Mouse (Mus musculus) embryonic facial prominence, embryonic 10.5 days (tissue): ENCODE measurements at regions not wholly inside any gene's neighbourhood (a gene's known extent, or its start where the extent isn't known, plus 50 kb on each side); places are given as distances from the start of the nearest gene placed in this dataset.

Experiments used
- DNase-seq: peaks from one replicate; pipeline ENCODE4 v3.0.0-alpha.2; 2017; ENCODE audit warnings: low spot score
- H3K27ac ChIP-seq: fragments of 300-500 bp; sonication (generic); replicated peaks from 2 replicates; pipeline ENCODE4 v1.5.1; 2016; ENCODE audit warnings: mild to moderate bottlenecking
- H3K27me3 ChIP-seq: fragments of 300-500 bp; sonication (generic); replicated peaks from 2 replicates; pipeline ENCODE4 v1.6.1; 2016; ENCODE audit warnings: low read depth, mild to moderate bottlenecking; ENCODE audit not compliant: poor library complexity, severe bottlenecking
- H3K36me3 ChIP-seq: fragments of 300-500 bp; sonication (generic); replicated peaks from 2 replicates; pipeline ENCODE4 v1.6.1; 2016; ENCODE audit warnings: mild to moderate bottlenecking, moderate library complexity
- H3K4me1 ChIP-seq: fragments of 300-500 bp; sonication (generic); 2 replicates; pipeline ENCODE4 v1.6.1; 2016
- H3K4me3 ChIP-seq: fragments of 300-500 bp; sonication (generic); 2 replicates; pipeline ENCODE4 v1.5.1; 2016; ENCODE audit warnings: mild to moderate bottlenecking, moderate library complexity
- H3K9me3 ChIP-seq: fragments of 300-500 bp; sonication (generic); 2 replicates; pipeline ENCODE4 v1.6.1; 2016; ENCODE audit warnings: mild to moderate bottlenecking
- WGBS: fragments of 180-500 bp; shearing (Covaris S2); methylation state at CpG from one replicate; pipeline ENCODE4 v1.1.7; 2016; 5-methylcytosine and 5-hydroxymethylcytosine counted together

GRCm38 (mm10) chr3:148644924-148645323, 345.4 kb downstream of the Adgrl2 start:
- H3K4me3 ChIP-seq: no peak overlapping the region
- no peaks in the 10 kb centered on the region for H3K9me3 ChIP-seq
- WGBS: 88% methylated on average over 5 of the region's 5 CpGs
- no peaks in the 10 kb centered on the region for H3K4me1 ChIP-seq
- H3K27me3 ChIP-seq: no peaks in the 10 kb centered on the region
- DNase-seq: no peak
- no peak overlapping the region for H3K27ac ChIP-seq
- H3K36me3 ChIP-seq: no peaks in the 10 kb centered on the region

GRCm38 (mm10) chr3:148641581-148641980, 348.8 kb downstream of the Adgrl2 start:
- Histone ChIP-seq H3K4me3 (no peak overlapping the region), H3K27ac (no peak overlapping the region), H3K36me3 (no peaks in the 10 kb centered on the region), H3K4me1 (no peaks in the 10 kb centered on the region), H3K27me3 (no peaks in the 10 kb centered on the region), H3K9me3 (peaks cover 3% of the 10 kb centered on the region; the same call in 1 of the 2 replicates)
- WGBS: 74% methylated on average over 3 of the region's 3 CpGs
- no peak for DNase-seq

GRCm38 (mm10) chr3:148640680-148641101, 349.7 kb downstream of the Adgrl2 start:
- 73% methylated on average over 3 of the region's 3 CpGs for WGBS
- H3K4me3 ChIP-seq: no peak overlapping the region
- H3K9me3 ChIP-seq: peaks cover 3% of the 10 kb centered on the region; the same call in 1 of the 2 replicates
- no peaks in the 10 kb centered on the region for H3K4me1 ChIP-seq
- no peak for DNase-seq
- H3K27ac ChIP-seq: no peak overlapping the region
- H3K36me3 ChIP-seq: no peaks in the 10 kb centered on the region
- H3K27me3 ChIP-seq: no peaks in the 10 kb centered on the region

GRCm38 (mm10) chr3:148635101-148635500, 355.3 kb downstream of the Adgrl2 start:
- Histone ChIP-seq H3K4me1 (peaks cover 21% of the 10 kb centered on the region), H3K9me3 (peaks cover 3% of the 10 kb centered on the region; the same call in 1 of the 2 replicates), H3K36me3 (no peaks in the 10 kb centered on the region), H3K27me3 (no peaks in the 10 kb centered on the region), H3K4me3 (no peak overlapping the region), H3K27ac (no peak overlapping the region)
- no peak for DNase-seq
- WGBS: 77% methylated on average over 4 of the region's 4 CpGs

GRCm38 (mm10) chr3:148634352-148634751, 356.0 kb downstream of the Adgrl2 start:
- H3K4me3 ChIP-seq: no peak overlapping the region
- DNase-seq: no peak
- H3K27me3 ChIP-seq: no peaks in the 10 kb centered on the region
- peaks cover 21% of the 10 kb centered on the region for H3K4me1 ChIP-seq
- 79% methylated on average over 3 of the region's 3 CpGs for WGBS
- no peak overlapping the region for H3K27ac ChIP-seq
- no peaks in the 10 kb centered on the region for H3K36me3 ChIP-seq
- H3K9me3 ChIP-seq: no peaks in the 10 kb centered on the region

- Histone ChIP-seq H3K27ac (no peak overlapping the region), H3K4me1 (peaks cover 21% of the 10 kb centered on the region), H3K27me3 (no peaks in the 10 kb centered on the region), H3K4me3 (no peak overlapping the region), H3K9me3 (no peaks in the 10 kb centered on the region), H3K36me3 (no peaks in the 10 kb centered on the region)
- 97% methylated on average over 6 of the region's 6 CpGs for WGBS
- DNase-seq: no peak
Measured at GRCm38 (mm10) chr3:148633291-148633690, 357.1 kb downstream of the Adgrl2 start.

- Histone ChIP-seq H3K27ac (no peak overlapping the region), H3K4me1 (peaks cover 21% of the 10 kb centered on the region), H3K9me3 (no peaks in the 10 kb centered on the region), H3K27me3 (no peaks in the 10 kb centered on the region), H3K36me3 (no peaks in the 10 kb centered on the region), H3K4me3 (no peak overlapping the region)
- no peak for DNase-seq
- WGBS: 81% methylated on average over 2 of the region's 2 CpGs
Measured at GRCm38 (mm10) chr3:148632449-148632848, 357.9 kb downstream of the Adgrl2 start.

- peaks cover 21% of the 10 kb centered on the region for H3K4me1 ChIP-seq
- WGBS: 68% methylated on average over 18 of the region's 18 CpGs
- no peak overlapping the region for H3K4me3 ChIP-seq
- no peaks in the 10 kb centered on the region for H3K36me3 ChIP-seq
- no peaks in the 10 kb centered on the region for H3K9me3 ChIP-seq
- H3K27me3 ChIP-seq: no peaks in the 10 kb centered on the region
- DNase-seq: no peak
- no peak overlapping the region for H3K27ac ChIP-seq
Measured at GRCm38 (mm10) chr3:148631415-148632192, 358.8 kb downstream of the Adgrl2 start.

GRCm38 (mm10) chr3:148630865-148631264, 359.5 kb downstream of the Adgrl2 start:
- Histone ChIP-seq H3K4me3 (no peak overlapping the region), H3K36me3 (no peaks in the 10 kb centered on the region), H3K27me3 (no peaks in the 10 kb centered on the region), H3K9me3 (no peaks in the 10 kb centered on the region), H3K4me1 (peaks cover 21% of the 10 kb centered on the region), H3K27ac (no peak overlapping the region)
- DNase-seq: no peak
- WGBS: 56% methylated on average over 7 of the region's 7 CpGs

- no peak for DNase-seq
- 78% methylated on average over 9 of the region's 9 CpGs for WGBS
- H3K36me3 ChIP-seq: no peaks in the 10 kb centered on the region
- H3K4me1 ChIP-seq: peaks cover 10% of the 10 kb centered on the region
- no peak overlapping the region for H3K27ac ChIP-seq
- no peaks in the 10 kb centered on the region for H3K27me3 ChIP-seq
- no peaks in the 10 kb centered on the region for H3K9me3 ChIP-seq
- H3K4me3 ChIP-seq: no peak overlapping the region
Measured at GRCm38 (mm10) chr3:148614971-148615671, 375.2 kb downstream of the Adgrl2 start.

GRCm38 (mm10) chr3:148613443-148613842, 376.9 kb downstream of the Adgrl2 start:
- DNase-seq: no peak
- WGBS: 62% methylated on average over 3 of the region's 3 CpGs
- no peaks in the 10 kb centered on the region for H3K27me3 ChIP-seq

GRCm38 (mm10) chr3:148603276-148603675, 387.1 kb downstream of the Adgrl2 start:
- DNase-seq: no peak
- no peaks in the 10 kb centered on the region for H3K36me3 ChIP-seq
- no peaks in the 10 kb centered on the region for H3K4me1 ChIP-seq
- no peak overlapping the region for H3K4me3 ChIP-seq
- H3K27me3 ChIP-seq: no peaks in the 10 kb centered on the region
- no peaks in the 10 kb centered on the region for H3K9me3 ChIP-seq
- WGBS: 87% methylated on average over 6 of the region's 6 CpGs
- H3K27ac ChIP-seq: no peak overlapping the region

More at GRCm38 (mm10) chr3:148613443-148613842, 376.9 kb downstream of the Adgrl2 start:
- Histone ChIP-seq H3K4me3 (no peak overlapping the region), H3K4me1 (peaks cover 10% of the 10 kb centered on the region), H3K27ac (no peak overlapping the region), H3K9me3 (no peaks in the 10 kb centered on the region), H3K36me3 (no peaks in the 10 kb centered on the region)

- 77% methylated on average over 5 of the region's 5 CpGs for WGBS
- no peaks in the 10 kb centered on the region for H3K9me3 ChIP-seq
- H3K4me3 ChIP-seq: no peak overlapping the region
- DNase-seq: no peak
- H3K27me3 ChIP-seq: no peaks in the 10 kb centered on the region
- no peaks in the 10 kb centered on the region for H3K36me3 ChIP-seq
- no peaks in the 10 kb centered on the region for H3K4me1 ChIP-seq
- H3K27ac ChIP-seq: no peak overlapping the region
Measured at GRCm38 (mm10) chr3:148602730-148603255, 387.6 kb downstream of the Adgrl2 start.
